Mouse (Mus musculus) limb, embryonic 14.5 days (tissue): Measurements from ENCODE around the gene Cnpy2. TPM values are rescaled to one million over a fixed set of nuclear protein-coding genes. Genes with fewer than 3 reads are reported as not detected.

Experiments
- ATAC-seq: fragments of 200-750 bp; cut with Nextera tagmentation; 2 replicates; pipeline ENCODE4 v1.8.0; 2017; ENCODE audit warnings: low read depth, moderate number of reproducible peaks, moderate TSS enrichment; ENCODE audit not compliant: low FRiP score
- DNase-seq: peaks from one replicate; pipeline ENCODE4 v3.0.0-alpha.2; 2015; ENCODE audit warnings: low spot score
- H3K27ac ChIP-seq: fragments of 300-500 bp; sonication (generic); replicated peaks from 2 replicates; pipeline ENCODE4 v1.5.1; 2014; ENCODE audit warnings: low read depth, mild to moderate bottlenecking, low read length, moderate library complexity, mixed read lengths
- H3K27me3 ChIP-seq: fragments of 300-500 bp; sonication (generic); 2 replicates; pipeline ENCODE4 v1.6.1; 2014; ENCODE audit warnings: low read length, mixed read lengths; ENCODE audit not compliant: control insufficient read depth, insufficient read depth
- H3K36me3 ChIP-seq: fragments of 300-500 bp; sonication (generic); 2 replicates; pipeline ENCODE4 v1.6.1; 2014; ENCODE audit warnings: mild to moderate bottlenecking, low read length, moderate library complexity, mixed read lengths; ENCODE audit not compliant: control insufficient read depth, insufficient read depth
- H3K4me1 ChIP-seq: fragments of 300-500 bp; sonication (generic); 2 replicates; pipeline ENCODE4 v1.6.1; 2014; ENCODE audit warnings: antibody characterized with exemption, low read length, mixed read lengths; ENCODE audit not compliant: control insufficient read depth, insufficient read depth
- H3K4me2 ChIP-seq: fragments of 300-500 bp; sonication (generic); replicated peaks from 2 replicates; pipeline ENCODE4 v1.6.1; 2014; ENCODE audit warnings: low read depth, mild to moderate bottlenecking, low read length, moderate library complexity; ENCODE audit not compliant: severe bottlenecking
- H3K4me3 ChIP-seq: fragments of 300-500 bp; sonication (generic); replicated peaks from 2 replicates; pipeline ENCODE4 v1.5.1; 2014; ENCODE audit warnings: low read length
- H3K9ac ChIP-seq: fragments of 300-500 bp; sonication (generic); 2 replicates; pipeline ENCODE4 v1.6.1; 2014; ENCODE audit warnings: mild to moderate bottlenecking, low read depth, low read length, moderate library complexity; ENCODE audit not compliant: severe bottlenecking
- H3K9me3 ChIP-seq: fragments of 300-500 bp; sonication (generic); 2 replicates; pipeline ENCODE4 v1.6.1; 2016; ENCODE audit warnings: low read length; ENCODE audit not compliant: control insufficient read depth
- POLR2A ChIP-seq: fragments of 200-500 bp; IDR thresholded peaks from 2 replicates; pipeline ENCODE4 v1.8.0; 2012; ENCODE audit warnings: inconsistent platforms, mild to moderate bottlenecking, moderate library complexity, borderline replicate concordance; ENCODE audit not compliant: insufficient read depth, insufficient read length; ENCODE audit errors: extremely low read depth
- WGBS: fragments of 180-500 bp; shearing (Covaris S2); extraction: QIAGEN DNeasy Blood & Tissue Kit; methylation state at CpG from one replicate; pipeline ENCODE4 v1.1.7; 2014; 5-methylcytosine and 5-hydroxymethylcytosine counted together
- polyA plus RNA-seq, 2 experiments: library from polyadenylated mRNA; depleted of rRNA in 1 of 2; stranded (reverse) in 1 of 2; unstranded in 1 of 2; fragments of >200 nt; fragmentation: Nextera tagmentation in 1 of 2; extraction: Ambion mirVana in 1 of 2; gene quantifications; 2 replicates each; pipeline versions ENCODE4 v1.2.1 to v1.2.3; 2012 to 2014

Cnpy2 gene
- polyA plus RNA-seq, 2 experiments = 169 to 387 TPM

GRCm38 (mm10) chr10:128335582-128335981, 13.3 kb downstream of the Cnpy2 start:
- peak; percentile 71 for DNase-seq
- H3K27me3 ChIP-seq = no peaks in the 10 kb centered on the region
- H3K4me3 ChIP-seq = no peak overlapping the region
- H3K9me3 ChIP-seq = no peaks in the 10 kb centered on the region
- ATAC-seq = no peak
- peaks cover 2% of the 10 kb centered on the region; the same call in 1 of the 2 replicates for H3K36me3 ChIP-seq
- no peak overlapping the region for H3K4me2 ChIP-seq
- H3K9ac ChIP-seq = no peak overlapping the region
- H3K27ac ChIP-seq = no peak overlapping the region
- peaks cover 7% of the 10 kb centered on the region; the same call in 1 of the 2 replicates for H3K4me1 ChIP-seq
- 3% methylated on average over 4 of the region's 4 CpGs for WGBS
- TF ChIP-seq POLR2A = no peak

GRCm38 (mm10) chr10:128336195-128336594, 13.9 kb downstream of the Cnpy2 start:
- ATAC-seq (no peak), DNase-seq (no peak)
- WGBS = 87% methylated on average over 3 of the region's 3 CpGs
- no peaks in the 10 kb centered on the region for H3K9me3 ChIP-seq
- no peak overlapping the region for H3K9ac ChIP-seq
- H3K27ac ChIP-seq = no peak overlapping the region
- H3K27me3 ChIP-seq = no peaks in the 10 kb centered on the region
- H3K36me3 ChIP-seq = peaks cover 2% of the 10 kb centered on the region; the same call in 1 of the 2 replicates
- H3K4me2 ChIP-seq = no peak overlapping the region
- peaks cover 7% of the 10 kb centered on the region; the same call in 1 of the 2 replicates for H3K4me1 ChIP-seq
- no peak for TF ChIP-seq POLR2A
- no peak overlapping the region for H3K4me3 ChIP-seq

GRCm38 (mm10) chr10:128336597-128336996, 14.3 kb downstream of the Cnpy2 start:
- Histone ChIP-seq H3K4me1 (peaks cover 7% of the 10 kb centered on the region; the same call in 1 of the 2 replicates), H3K27me3 (no peaks in the 10 kb centered on the region), H3K9ac (no peak overlapping the region; the same call in 1 of the 2 replicates), H3K27ac (no peak overlapping the region), H3K4me3 (peak overlapping the region; percentile 93; the same call in 1 of the 2 replicates), H3K4me2 (peak overlapping the region; percentile 65), H3K36me3 (peaks cover 2% of the 10 kb centered on the region; the same call in 1 of the 2 replicates), H3K9me3 (no peaks in the 10 kb centered on the region)
- ATAC-seq = no peak
- no peak for TF ChIP-seq POLR2A
- 88% methylated on average over 3 of the region's 3 CpGs for WGBS
- no peak for DNase-seq

- Histone ChIP-seq H3K27ac (peak within 1 kb of the TSS; percentile 91), H3K4me3 (peak within 1 kb of the TSS; percentile 93), H3K9ac (peak within 1 kb of the TSS; percentile 85), H3K4me1 (peaks cover 7% of the 10 kb centered on the region; the same call in 1 of the 2 replicates), H3K36me3 (peaks cover 2% of the 10 kb centered on the region), H3K27me3 (no peaks in the 10 kb centered on the region), H3K4me2 (peak within 1 kb of the TSS; percentile 71), H3K9me3 (no peaks in the 10 kb centered on the region)
- ATAC-seq (peak; percentile 99), DNase-seq (peak; percentile 98)
- under 1% methylated on average over 57 of the region's 61 CpGs for WGBS
- peak; percentile 70; the same call in 1 of the 2 replicates for TF ChIP-seq POLR2A
Observed at GRCm38 (mm10) chr10:128337306-128338181, 15.3 kb downstream of the Cnpy2 start, which contains the start of gene Cs. Gene Cs (plus strand): TSS chr10:128337734.

GRCm38 (mm10) chr10:128338415-128338814, 16.2 kb downstream of the Cnpy2 start:
- Histone ChIP-seq H3K27me3 (no peaks in the 10 kb centered on the region), H3K36me3 (peaks cover 2% of the 10 kb centered on the region), H3K4me1 (peaks cover 7% of the 10 kb centered on the region; the same call in 1 of the 2 replicates), H3K27ac (peak overlapping the region; percentile 91), H3K4me2 (peak overlapping the region; percentile 71), H3K9ac (peak overlapping the region; percentile 85), H3K4me3 (peak overlapping the region; percentile 93), H3K9me3 (no peaks in the 10 kb centered on the region)
- DNase-seq = no peak
- TF ChIP-seq POLR2A = no peak
- ATAC-seq = no peak
- 16% methylated on average over 5 of the region's 5 CpGs for WGBS
